Mouse (Mus musculus) bone marrow, adult 2 months (tissue): Measurements from ENCODE around the gene Vash1.

Source experiments
- CTCF ChIP-seq: fragments of 200-500 bp; IDR thresholded peaks from 2 replicates; pipeline ENCODE4 v1.5.1; 2011; ENCODE audit warnings: low read length, control low read depth; ENCODE audit not compliant: control insufficient read depth, insufficient read depth
- POLR2A ChIP-seq: fragments of 200-500 bp; IDR thresholded peaks from 2 replicates; pipeline ENCODE4 v1.6.1; 2011; ENCODE audit warnings: low read depth, mild to moderate bottlenecking, control low read depth, low read length, borderline replicate concordance; ENCODE audit not compliant: control insufficient read depth

GRCm38 (mm10) chr12:86668404-86668803 lies 10.1 kb upstream of the Vash1 start:
- TF ChIP-seq POLR2A = no peak
- no peak for TF ChIP-seq CTCF
